Mouse (Mus musculus) adrenal gland, adult (tissue): Measurements from ENCODE around the gene Slc4a2.

Experiments
- DNase-seq, 2 experiments: peaks; one replicate each; pipeline ENCODE4 v3.0.0; 2022 to 2023; ENCODE audit warnings: low spot score in 1 of 2; ENCODE audit not compliant: inconsistent age in 2 of 2

The Slc4a2 gene

GRCm38 (mm10) chr5:24423129-24424003, at the start of gene Slc4a2, which contains the start of gene Cdk5:
Gene Slc4a2 (plus strand): TSS chr5:24423837.
Gene Cdk5 (minus strand): TSS chr5:24423530.
- DNase-seq: peak; percentile 99

- DNase-seq: peak in 1 of 2 experiments; percentile 61
Measured at GRCm38 (mm10) chr5:24374216-24374615, 49.4 kb upstream of the Slc4a2 start.

DNA sequence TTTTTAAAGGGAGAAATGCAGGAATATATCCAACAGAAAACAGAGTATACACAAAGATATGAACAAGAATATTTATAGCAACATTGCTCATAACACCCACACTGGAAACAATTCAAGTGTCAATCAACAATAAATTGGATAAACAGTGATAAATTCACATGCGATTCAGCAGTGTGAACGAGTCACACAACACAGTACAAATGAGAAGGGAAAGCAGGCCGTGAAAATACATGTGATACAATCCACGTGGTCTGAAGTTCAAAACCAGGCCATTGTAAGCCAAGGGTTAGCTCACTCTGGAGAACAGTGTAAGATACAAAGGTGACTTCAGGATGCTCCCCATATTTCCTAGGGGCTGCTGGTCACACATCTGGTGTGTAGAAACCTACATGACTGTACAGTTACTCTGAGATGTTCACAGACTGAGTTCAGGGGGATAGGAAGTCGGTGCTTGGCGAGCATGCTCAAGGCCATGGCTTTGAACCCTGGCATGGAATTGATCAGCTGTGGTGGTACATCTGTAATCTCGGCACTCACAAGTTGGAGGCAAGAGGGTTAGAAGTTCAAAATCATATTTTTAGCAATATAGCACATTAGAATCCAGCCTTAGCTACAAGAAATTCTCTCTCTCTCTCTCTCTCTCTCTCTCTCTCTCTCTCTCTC, 48.8 kb upstream of the Slc4a2 start:
- DNase-seq: no peak

GRCm38 (mm10) chr5:24378700-24379099, 44.9 kb upstream of the Slc4a2 start:
- no peak for DNase-seq

- DNase-seq: no peak
Measured at GRCm38 (mm10) chr5:24379501-24379900, 44.1 kb upstream of the Slc4a2 start.

DNA sequence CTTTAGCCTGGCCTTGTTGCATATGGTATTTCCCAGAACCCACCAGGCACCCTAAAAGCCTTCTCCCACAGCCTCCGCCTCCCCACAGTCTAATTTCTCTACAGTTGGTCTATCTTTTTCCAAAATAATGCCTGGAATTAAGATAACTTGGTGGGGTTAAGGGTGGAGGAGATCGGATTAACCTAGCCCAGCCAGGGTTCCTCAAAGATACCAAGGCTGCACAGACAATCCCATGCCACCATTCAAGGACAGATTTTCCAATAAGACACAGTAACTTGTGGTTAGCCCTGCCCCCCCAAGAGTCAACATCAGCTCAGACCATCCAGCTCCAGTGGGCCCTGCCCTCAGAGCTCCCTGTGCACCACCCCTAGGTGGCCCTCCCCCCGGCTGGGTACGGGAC, 43.1 kb upstream of the Slc4a2 start:
- DNase-seq: no peak

DNA sequence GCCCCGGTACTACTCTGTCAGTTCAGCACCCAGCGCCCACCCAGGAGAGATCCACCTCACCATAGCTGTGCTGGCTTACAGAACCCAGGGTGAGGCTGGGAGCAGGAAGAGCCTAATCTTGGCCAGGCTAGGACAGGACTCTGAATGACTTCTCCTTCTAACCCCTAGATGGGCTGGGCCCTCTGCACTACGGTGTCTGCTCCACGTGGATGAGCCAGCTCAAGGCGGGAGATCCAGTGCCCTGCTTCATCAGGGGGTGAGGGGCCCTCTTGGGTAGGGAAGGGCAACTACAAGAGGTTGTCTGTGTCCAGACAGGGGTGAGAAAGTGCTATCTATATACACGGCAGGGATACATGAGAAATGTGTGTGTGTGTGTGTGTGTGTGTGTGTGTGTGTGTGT, 42.2 kb upstream of the Slc4a2 start:
- DNase-seq: peak in 1 of 2 experiments; percentile 30

DNA sequence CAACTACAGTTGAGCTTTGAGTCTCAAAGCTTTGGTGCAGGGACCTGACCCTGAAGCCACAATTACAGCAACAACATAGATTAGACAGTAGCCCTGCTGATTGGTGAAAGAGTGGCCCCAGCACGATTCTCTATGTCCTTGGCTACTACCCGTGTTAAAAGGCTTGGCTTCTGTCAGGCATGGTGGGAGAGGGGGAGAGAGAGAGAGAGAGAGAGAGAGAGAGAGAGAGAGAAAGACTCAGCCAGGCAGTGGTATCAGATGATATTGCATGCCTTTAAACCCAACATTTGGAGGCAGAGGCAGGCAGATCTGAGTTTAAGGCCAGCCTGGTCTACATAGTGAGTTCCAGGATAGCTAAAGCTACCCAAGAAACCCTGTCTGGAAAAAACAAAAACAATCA, 41.6 kb upstream of the Slc4a2 start:
- DNase-seq: peak in 1 of 2 experiments; percentile 22

DNA sequence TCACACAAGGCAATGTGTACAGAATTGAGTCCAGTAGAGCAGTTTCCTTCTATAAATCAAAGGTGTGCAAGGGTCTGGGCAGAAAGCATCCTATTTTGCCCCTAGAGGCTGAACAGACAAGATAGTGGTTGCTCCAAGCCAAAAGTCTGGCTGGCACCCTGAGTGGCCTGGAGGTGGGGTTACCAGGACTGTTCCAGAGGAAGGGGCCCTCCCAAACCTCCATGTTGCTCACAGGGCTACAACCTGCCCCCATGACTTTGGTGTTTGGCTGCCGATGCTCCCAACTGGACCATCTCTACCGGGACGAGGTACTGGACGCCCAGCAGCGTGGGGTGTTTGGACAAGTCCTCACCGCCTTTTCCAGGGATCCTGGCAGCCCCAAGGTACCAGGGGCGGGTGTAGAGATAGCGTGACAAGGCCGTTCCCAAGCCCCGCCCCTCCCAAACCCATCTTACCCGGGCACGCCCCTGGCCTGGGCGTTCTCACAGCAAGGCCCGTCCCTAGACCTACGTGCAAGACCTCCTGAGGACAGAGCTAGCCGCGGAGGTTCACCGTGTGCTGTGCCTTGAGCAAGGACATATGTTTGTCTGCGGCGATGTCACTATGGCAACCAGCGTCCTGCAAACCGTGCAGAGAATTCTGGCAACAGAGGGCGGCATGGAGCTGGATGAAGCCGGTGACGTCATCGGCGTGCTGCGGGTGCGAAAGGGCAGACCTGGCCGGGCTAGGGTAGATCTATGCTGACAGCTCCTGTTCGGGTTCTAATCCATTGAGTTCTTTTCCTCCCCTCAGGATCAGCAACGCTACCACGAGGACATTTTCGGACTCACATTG, 40.4 kb upstream of the Slc4a2 start:
- peak; percentile 97 to 98 for DNase-seq

DNA sequence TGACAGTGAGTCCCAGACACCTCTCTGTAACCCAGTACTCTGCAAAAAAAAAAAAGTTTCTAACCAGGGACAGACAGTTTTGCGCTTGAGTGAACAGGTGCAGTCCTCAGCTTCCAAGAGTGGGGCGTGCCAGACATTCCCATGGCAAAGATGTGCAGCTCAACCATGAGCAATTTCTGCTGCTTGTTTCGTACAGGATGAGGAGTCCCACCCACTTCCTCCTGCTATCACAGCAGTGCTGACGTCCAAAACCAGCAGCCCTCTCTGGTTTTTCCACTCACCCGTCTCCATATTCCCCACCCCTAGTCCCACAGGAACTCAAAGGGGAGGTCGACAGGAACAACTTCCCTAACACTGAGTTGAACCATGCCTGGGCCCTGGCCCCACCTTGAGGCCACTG, 39.2 kb upstream of the Slc4a2 start:
- DNase-seq: no peak

GRCm38 (mm10) chr5:24385374-24385773, 38.3 kb upstream of the Slc4a2 start:
- DNase-seq: no peak

DNA sequence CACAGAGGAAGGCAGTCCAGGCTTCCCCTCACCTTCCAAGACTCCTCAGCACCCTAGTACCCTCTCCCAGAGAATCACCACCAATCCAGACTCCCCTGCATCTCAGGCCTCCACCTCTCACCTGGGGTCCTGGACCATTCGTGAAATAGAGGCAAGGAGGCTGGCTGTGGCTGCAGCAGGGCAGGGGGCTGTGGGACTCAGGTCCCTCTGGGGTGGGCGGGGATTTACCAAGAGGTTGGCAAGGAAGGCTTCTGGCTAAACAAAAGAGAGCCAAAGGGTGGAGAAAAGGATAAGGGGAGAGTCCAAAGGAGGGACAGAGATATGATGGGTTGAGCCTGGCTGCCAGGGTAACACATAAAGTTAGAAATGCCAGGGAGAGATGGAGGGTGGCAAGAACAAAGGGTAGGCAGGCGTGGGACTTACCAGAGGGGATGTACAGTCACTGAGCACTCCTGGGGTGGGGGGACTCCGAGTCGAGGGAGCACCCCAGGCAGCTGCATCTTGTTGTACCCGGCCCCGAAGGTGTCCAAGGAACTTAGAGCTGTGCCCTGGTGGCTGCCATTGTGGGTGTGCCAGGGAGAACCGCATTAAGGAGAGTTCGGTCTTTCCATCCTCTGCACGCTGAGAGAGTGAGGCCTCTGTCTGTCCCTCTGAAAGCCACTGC, 37.6 kb upstream of the Slc4a2 start:
- DNase-seq: no peak

DNA sequence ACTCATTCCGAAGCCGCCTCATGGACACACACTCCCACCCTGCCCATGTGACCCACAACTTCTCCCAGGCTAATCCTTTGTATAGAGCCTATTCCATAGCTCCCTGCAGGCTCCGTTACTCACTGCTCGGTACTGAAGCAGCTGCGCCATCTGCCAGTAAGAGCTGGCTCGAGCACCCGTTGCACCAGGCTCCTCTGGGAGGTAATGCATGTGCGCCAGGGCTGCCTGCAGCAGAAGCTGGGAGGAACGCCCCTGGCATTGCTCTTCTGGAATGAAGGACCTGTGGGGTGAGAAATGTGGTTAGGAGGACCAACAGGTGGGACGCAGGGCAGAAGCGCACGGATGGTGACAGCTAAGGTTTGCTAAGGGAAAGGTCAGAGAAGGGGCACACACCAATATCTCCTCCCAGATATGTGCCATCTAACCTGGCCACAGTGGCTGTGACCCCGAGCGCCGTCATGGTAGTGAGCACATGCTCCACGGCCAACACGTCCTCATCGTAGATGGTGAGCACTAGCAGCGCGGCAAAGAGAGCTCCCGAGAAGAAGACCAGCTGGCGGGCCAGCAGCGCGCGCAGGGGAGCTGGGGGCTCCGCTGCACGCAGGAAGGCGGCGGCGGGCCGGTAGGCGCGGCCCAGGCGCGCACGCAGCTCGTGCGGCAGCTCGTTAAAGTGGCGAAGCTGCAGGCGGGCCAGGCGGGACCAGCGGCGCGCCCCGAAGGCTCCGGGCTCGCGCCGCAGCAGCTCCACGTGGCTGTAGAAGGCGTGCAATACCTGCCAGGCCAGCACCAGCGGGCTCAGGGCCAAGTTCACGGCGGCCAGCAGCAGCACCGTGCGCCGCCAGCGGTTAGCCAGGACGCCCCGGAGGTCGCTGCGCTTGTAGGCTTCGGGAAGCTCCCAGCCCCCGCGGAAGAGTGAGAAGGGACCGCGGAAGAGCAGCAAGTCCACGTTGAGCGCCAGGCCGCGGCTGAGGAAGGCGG, 36.1 kb upstream of the Slc4a2 start:
- peak; percentile 67 to 85 for DNase-seq

- no peak for DNase-seq
Measured at GRCm38 (mm10) chr5:24388246-24388915, 35.3 kb upstream of the Slc4a2 start.

- DNase-seq: peak in 1 of 2 experiments; percentile 51
Measured at GRCm38 (mm10) chr5:24389011-24389657, 34.5 kb upstream of the Slc4a2 start.

DNA sequence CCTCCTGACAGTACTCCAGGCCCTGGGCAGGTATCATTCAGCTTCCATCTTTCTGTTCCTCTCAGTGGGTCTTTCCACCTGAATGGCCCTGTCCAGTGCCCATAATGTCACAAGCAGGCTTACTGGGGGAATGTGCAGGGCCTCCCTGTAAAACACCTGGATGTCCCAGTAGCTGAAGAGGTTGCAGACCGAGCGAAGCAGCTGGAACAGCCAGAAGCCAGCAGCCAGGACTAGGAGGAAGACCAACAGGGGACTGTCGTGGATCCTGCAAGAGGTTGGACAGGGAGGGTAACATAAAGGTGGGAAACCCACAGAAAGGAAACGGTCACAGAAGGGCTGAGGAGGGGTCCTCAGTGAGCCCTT, 34.0 kb upstream of the Slc4a2 start:
- DNase-seq: no peak

- DNase-seq: peak in 1 of 2 experiments; percentile 36
Measured at GRCm38 (mm10) chr5:24391864-24392263, 31.8 kb upstream of the Slc4a2 start, which contains the start of gene Atg9b. Gene Atg9b (minus strand): TSS chr5:24392143.

GRCm38 (mm10) chr5:24392724-24393123, 30.9 kb upstream of the Slc4a2 start:
- peak; percentile 40 to 68 for DNase-seq
